Mouse (Mus musculus): ENCODE results near the gene Emc10. TPM values are rescaled to one million over a fixed set of nuclear protein-coding genes. Genes with fewer than 3 reads are reported as not detected.
A peak's percentile ranks its signal among the peaks of the same experiment; 100 is the strongest.

Emc10 gene
- 67.7 and 75.3 TPM in 2 replicates for polyA plus RNA-seq (2011; ENCODE audit: insufficient read depth, insufficient read length, low read depth, missing spikeins)

GRCm38 (mm10) chr7:44495992-44496770 lies at the start of gene Emc10, which contains the start of gene Fam71e1:
Gene Emc10, minus strand, starts transcription at chr7:44496529.
Gene Fam71e1, plus strand, starts transcription at chr7:44496581.
- H3K27me3 ChIP-seq (ENCODE audit: control insufficient read depth, insufficient read depth, low read length, poor library complexity, severe bottlenecking): no peaks in the 10 kb centered on the region
- TF ChIP-seq EP300 (IDR thresholded peaks at IDR 0.05; ENCODE audit: insufficient read depth, low read depth, low read length): no peak
- TF ChIP-seq CTCF (IDR thresholded peaks at IDR 0.05; ENCODE audit: low read depth, low read length): no peak
- peak; percentile 89 for TF ChIP-seq POLR2A (IDR thresholded peaks at IDR 0.05; ENCODE audit: insufficient read depth, low read length)
- peak within 1 kb of the TSS; percentile 81 for H3K4me3 ChIP-seq (ENCODE audit: low read depth, low read length)
- H3K27ac ChIP-seq (ENCODE audit: insufficient read depth, low read length): peak within 1 kb of the TSS; percentile 81
- H3K4me1 ChIP-seq (ENCODE audit: control insufficient read depth, insufficient read depth, low read length): no peaks in the 10 kb centered on the region
- peak within 1 kb of the TSS; percentile 80 for H3K9ac ChIP-seq (ENCODE audit: low read depth, poor library complexity, severe bottlenecking)
- H3K9me3 ChIP-seq (replicated peaks; ENCODE audit: control insufficient read depth, insufficient read depth, low read length, poor library complexity, severe bottlenecking): no peaks in the 10 kb centered on the region
- H3K36me3 ChIP-seq (ENCODE audit: control insufficient read depth, insufficient read depth, low read length, poor library complexity, severe bottlenecking): no peaks in the 10 kb centered on the region

- H3K9ac ChIP-seq (ENCODE audit: low read depth, poor library complexity, severe bottlenecking): no peak overlapping the region
- H3K4me1 ChIP-seq (ENCODE audit: control insufficient read depth, insufficient read depth, low read length): no peaks in the 10 kb centered on the region
- no peaks in the 10 kb centered on the region for H3K9me3 ChIP-seq (replicated peaks; ENCODE audit: control insufficient read depth, insufficient read depth, low read length, poor library complexity, severe bottlenecking)
- no peaks in the 10 kb centered on the region for H3K27me3 ChIP-seq (ENCODE audit: control insufficient read depth, insufficient read depth, low read length, poor library complexity, severe bottlenecking)
- H3K4me3 ChIP-seq (ENCODE audit: low read depth, low read length): no peak overlapping the region
- TF ChIP-seq CTCF (IDR thresholded peaks at IDR 0.05; ENCODE audit: low read depth, low read length) (no peak), EP300 (IDR thresholded peaks at IDR 0.05; ENCODE audit: insufficient read depth, low read depth, low read length) (no peak), POLR2A (IDR thresholded peaks at IDR 0.05; ENCODE audit: insufficient read depth, low read length) (no peak)
- H3K27ac ChIP-seq (ENCODE audit: insufficient read depth, low read length): no peak overlapping the region
- peaks cover 25% of the 10 kb centered on the region for H3K36me3 ChIP-seq (ENCODE audit: control insufficient read depth, insufficient read depth, low read length, poor library complexity, severe bottlenecking)
These were observed 46.7 kb upstream of the Emc10 start for GRCm38 (mm10) chr7:44543071-44543470.

- no peak overlapping the region for H3K4me3 ChIP-seq (ENCODE audit: low read depth, low read length)
- H3K36me3 ChIP-seq (ENCODE audit: control insufficient read depth, insufficient read depth, low read length, poor library complexity, severe bottlenecking): peaks cover 30% of the 10 kb centered on the region
- TF ChIP-seq EP300 (IDR thresholded peaks at IDR 0.05; ENCODE audit: insufficient read depth, low read depth, low read length): no peak
- TF ChIP-seq CTCF (IDR thresholded peaks at IDR 0.05; ENCODE audit: low read depth, low read length): no peak
- TF ChIP-seq POLR2A (IDR thresholded peaks at IDR 0.05; ENCODE audit: insufficient read depth, low read length): no peak
- H3K9ac ChIP-seq (ENCODE audit: low read depth, poor library complexity, severe bottlenecking): no peak overlapping the region
- no peaks in the 10 kb centered on the region for H3K4me1 ChIP-seq (ENCODE audit: control insufficient read depth, insufficient read depth, low read length)
- H3K27ac ChIP-seq (ENCODE audit: insufficient read depth, low read length): no peak overlapping the region
- H3K9me3 ChIP-seq (replicated peaks; ENCODE audit: control insufficient read depth, insufficient read depth, low read length, poor library complexity, severe bottlenecking): no peaks in the 10 kb centered on the region
- no peaks in the 10 kb centered on the region for H3K27me3 ChIP-seq (ENCODE audit: control insufficient read depth, insufficient read depth, low read length, poor library complexity, severe bottlenecking)
These were observed 46.2 kb upstream of the Emc10 start for GRCm38 (mm10) chr7:44542555-44542954.

DNA sequence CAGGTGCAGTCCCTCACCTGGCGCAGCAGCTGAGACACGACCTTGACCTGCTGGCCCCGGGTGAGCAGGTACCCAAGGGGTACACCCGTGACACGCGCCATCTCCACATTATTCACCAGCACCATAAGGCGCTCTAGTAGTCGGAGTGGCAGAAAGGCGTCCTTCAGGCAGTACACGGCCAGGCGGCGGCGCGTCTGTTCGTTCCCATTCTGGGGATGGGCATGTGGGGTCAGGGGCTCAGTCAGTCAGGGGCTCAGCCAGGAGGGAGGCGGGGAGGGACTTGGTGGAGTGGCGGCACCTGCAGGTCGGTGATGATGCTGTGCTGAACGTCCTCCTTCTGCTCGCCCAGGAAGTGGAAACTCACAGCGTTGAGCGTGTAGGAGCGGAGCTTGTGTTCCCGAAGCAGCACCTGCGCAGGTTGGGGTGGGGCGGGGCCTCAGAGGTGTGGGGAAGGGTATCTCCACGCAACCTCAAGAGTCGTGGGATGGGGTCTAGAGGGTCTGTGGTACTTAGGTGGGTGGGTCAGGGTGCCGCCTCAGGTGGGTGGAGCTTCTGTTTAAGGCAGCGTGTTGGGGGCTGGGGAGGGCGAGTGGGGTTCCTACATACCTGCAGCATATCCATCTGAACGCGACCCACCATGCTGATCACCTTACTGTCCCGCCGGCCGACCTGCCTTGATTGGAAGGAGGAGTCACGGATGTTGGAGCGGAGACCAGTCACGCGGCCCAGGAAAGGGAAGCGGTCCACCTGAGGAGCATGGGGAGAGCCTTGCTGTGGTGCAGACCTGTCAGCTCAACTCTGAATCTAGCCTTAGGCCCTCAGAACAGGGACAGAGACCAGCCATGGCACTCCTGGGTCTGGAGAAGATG lies 42.7 kb upstream of the Emc10 start:
- H3K4me1 ChIP-seq (ENCODE audit: control insufficient read depth, insufficient read depth, low read length): peaks cover 7% of the 10 kb centered on the region
- H3K9ac ChIP-seq (ENCODE audit: low read depth, poor library complexity, severe bottlenecking): no peak overlapping the region
- no peak overlapping the region for H3K27ac ChIP-seq (ENCODE audit: insufficient read depth, low read length)
- no peaks in the 10 kb centered on the region for H3K27me3 ChIP-seq (ENCODE audit: control insufficient read depth, insufficient read depth, low read length, poor library complexity, severe bottlenecking)
- peak overlapping the region; percentile 1 for H3K4me3 ChIP-seq (ENCODE audit: low read depth, low read length)
- TF ChIP-seq POLR2A (IDR thresholded peaks at IDR 0.05; ENCODE audit: insufficient read depth, low read length) (no peak), CTCF (IDR thresholded peaks at IDR 0.05; ENCODE audit: low read depth, low read length) (peak; percentile 38), EP300 (IDR thresholded peaks at IDR 0.05; ENCODE audit: insufficient read depth, low read depth, low read length) (0 out of 2 replicates have a peak, but pooled peaks have one; percentile 11)
- H3K36me3 ChIP-seq (ENCODE audit: control insufficient read depth, insufficient read depth, low read length, poor library complexity, severe bottlenecking): peaks cover 38% of the 10 kb centered on the region
- H3K9me3 ChIP-seq (replicated peaks; ENCODE audit: control insufficient read depth, insufficient read depth, low read length, poor library complexity, severe bottlenecking): no peaks in the 10 kb centered on the region

DNA sequence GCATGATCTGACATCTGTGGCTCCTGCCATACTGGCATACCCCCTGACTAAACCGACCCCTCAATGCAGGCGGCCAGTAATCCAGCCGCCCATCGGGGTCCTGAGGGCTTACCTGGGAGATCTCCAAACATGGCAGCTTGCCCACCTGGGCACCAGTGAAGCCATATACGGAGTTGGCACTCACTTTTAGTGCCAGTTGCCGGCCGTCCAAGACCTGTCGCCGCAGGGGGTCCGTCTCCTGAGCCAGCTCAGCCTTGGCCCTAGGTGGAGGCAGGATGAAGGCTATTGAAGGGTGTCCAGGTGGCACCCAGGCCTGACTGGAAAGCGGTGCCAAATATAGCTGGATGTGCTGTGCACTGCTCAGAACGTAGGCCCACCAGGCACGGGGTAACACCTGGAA lies 41.2 kb upstream of the Emc10 start:
- Histone ChIP-seq H3K9ac (ENCODE audit: low read depth, poor library complexity, severe bottlenecking) (no peak overlapping the region), H3K27me3 (ENCODE audit: control insufficient read depth, insufficient read depth, low read length, poor library complexity, severe bottlenecking) (no peaks in the 10 kb centered on the region), H3K27ac (ENCODE audit: insufficient read depth, low read length) (no peak overlapping the region), H3K4me3 (ENCODE audit: low read depth, low read length) (no peak overlapping the region), H3K36me3 (ENCODE audit: control insufficient read depth, insufficient read depth, low read length, poor library complexity, severe bottlenecking) (peaks cover 35% of the 10 kb centered on the region), H3K9me3 (replicated peaks; ENCODE audit: control insufficient read depth, insufficient read depth, low read length, poor library complexity, severe bottlenecking) (no peaks in the 10 kb centered on the region), H3K4me1 (ENCODE audit: control insufficient read depth, insufficient read depth, low read length) (peaks cover 10% of the 10 kb centered on the region)
- TF ChIP-seq EP300 (IDR thresholded peaks at IDR 0.05; ENCODE audit: insufficient read depth, low read depth, low read length): no peak
- no peak for TF ChIP-seq POLR2A (IDR thresholded peaks at IDR 0.05; ENCODE audit: insufficient read depth, low read length)
- TF ChIP-seq CTCF (IDR thresholded peaks at IDR 0.05; ENCODE audit: low read depth, low read length): no peak
